Mouse (Mus musculus) stomach, embryonic 16.5 days (tissue): ENCODE measurements around the gene Psmc3. TPM values are rescaled to one million over a fixed set of nuclear protein-coding genes. Genes with fewer than 3 reads are reported as not detected.
"Not testable (repeated sequence)": the region's sequence is repeated elsewhere in the genome, so short reads cannot be mapped to it uniquely, and the experiment has no call there.

ENCODE experiments used
- ATAC-seq: fragments of 200-750 bp; cut with Nextera tagmentation; 2 replicates; pipeline ENCODE4 v1.8.0; 2017; ENCODE audit warnings: moderate number of reproducible peaks, moderate TSS enrichment; ENCODE audit not compliant: insufficient read depth, low FRiP score
- H3K27ac ChIP-seq: fragments of 300-500 bp; sonication (generic); 2 replicates; pipeline ENCODE4 v1.5.1; 2014; ENCODE audit warnings: low read length
- H3K27me3 ChIP-seq: fragments of 300-500 bp; sonication (generic); 2 replicates; pipeline ENCODE4 v1.6.1; 2014; ENCODE audit warnings: low read length, control low read depth, mixed read lengths; ENCODE audit not compliant: control insufficient read depth, insufficient read depth
- H3K36me3 ChIP-seq: fragments of 300-500 bp; sonication (generic); 2 replicates; pipeline ENCODE4 v1.6.1; 2014; ENCODE audit warnings: low read length; ENCODE audit not compliant: control insufficient read depth, insufficient read depth
- H3K4me1 ChIP-seq: fragments of 300-500 bp; sonication (generic); 2 replicates; pipeline ENCODE4 v1.6.1; 2014; ENCODE audit warnings: low read length, control low read depth, mixed read lengths; ENCODE audit not compliant: control insufficient read depth, insufficient read depth
- H3K4me2 ChIP-seq: fragments of 300-500 bp; sonication (generic); 2 replicates; pipeline ENCODE4 v1.6.1; 2014; ENCODE audit warnings: low read depth, low read length, mixed read lengths
- H3K4me3 ChIP-seq: fragments of 300-500 bp; sonication (generic); replicated peaks from 2 replicates; pipeline ENCODE4 v1.5.1; 2014; ENCODE audit warnings: mild to moderate bottlenecking, low read length
- H3K9ac ChIP-seq: fragments of 300-500 bp; sonication (generic); 2 replicates; pipeline ENCODE4 v1.6.1; 2014; ENCODE audit warnings: low read length
- H3K9me3 ChIP-seq: fragments of 300-500 bp; sonication (generic); replicated peaks from 2 replicates; pipeline ENCODE4 v1.6.1; 2016; ENCODE audit warnings: low read length, control low read depth; ENCODE audit not compliant: control insufficient read depth
- WGBS: fragments of 180-500 bp; shearing (Covaris S2); extraction: QIAGEN DNeasy Blood & Tissue Kit; methylation state at CpG from one replicate; pipeline ENCODE4 v1.1.7; 2014; 5-methylcytosine and 5-hydroxymethylcytosine counted together
- polyA plus RNA-seq: library from polyadenylated mRNA; unstranded; fragments of >200 nt; fragmentation: Nextera tagmentation; extraction: Ambion mirVana; gene quantifications from 2 replicates; pipeline ENCODE4 v1.2.1, GENCODE M21; 2015

The Psmc3 gene
- polyA plus RNA-seq, 1 experiment from 2014 or later = 264 TPM

- Histone ChIP-seq H3K9ac (peak overlapping the region; percentile 29; the same call in 1 of the 2 replicates), H3K4me1 (no peaks in the 10 kb centered on the region), H3K4me3 (peak overlapping the region; percentile 22), H3K9me3 (no peaks in the 10 kb centered on the region), H3K4me2 (no peak overlapping the region), H3K36me3 (no peaks in the 10 kb centered on the region), H3K27me3 (no peaks in the 10 kb centered on the region), H3K27ac (no peak overlapping the region; the same call in 1 of the 2 replicates)
- WGBS = 63% methylated on average over 14 of the region's 14 CpGs
- peak; percentile 35; the same call in 1 of the 2 replicates for ATAC-seq
Observed at GRCm38 (mm10) chr2:91096524-91096923, 42.7 kb downstream of the Psmc3 start.

GRCm38 (mm10) chr2:91097015-91097414 lies 43.2 kb downstream of the Psmc3 start:
- H3K4me3 ChIP-seq = peak overlapping the region; percentile 22
- H3K27ac ChIP-seq = no peak overlapping the region; the same call in 1 of the 2 replicates
- H3K4me2 ChIP-seq = no peak overlapping the region
- H3K9me3 ChIP-seq = no peaks in the 10 kb centered on the region
- no peaks in the 10 kb centered on the region for H3K4me1 ChIP-seq
- H3K9ac ChIP-seq = peak overlapping the region; percentile 29; the same call in 1 of the 2 replicates
- H3K36me3 ChIP-seq = no peaks in the 10 kb centered on the region
- no peak for ATAC-seq
- 85% methylated on average over 10 of the region's 10 CpGs for WGBS
- H3K27me3 ChIP-seq = no peaks in the 10 kb centered on the region

GRCm38 (mm10) chr2:91098156-91098555 lies 44.3 kb downstream of the Psmc3 start:
- Histone ChIP-seq H3K27ac (no peak overlapping the region), H3K4me1 (no peaks in the 10 kb centered on the region), H3K9me3 (no peaks in the 10 kb centered on the region), H3K27me3 (no peaks in the 10 kb centered on the region), H3K4me2 (no peak overlapping the region), H3K9ac (no peak overlapping the region), H3K4me3 (peak overlapping the region; percentile 22; the same call in 1 of the 2 replicates), H3K36me3 (no peaks in the 10 kb centered on the region)
- WGBS = 76% methylated on average over 2 of the region's 2 CpGs
- ATAC-seq = no peak

GRCm38 (mm10) chr2:91101124-91101740 lies 47.4 kb downstream of the Psmc3 start:
- H3K36me3 ChIP-seq = no peaks in the 10 kb centered on the region
- WGBS = 7% methylated on average over 7 of the region's 7 CpGs
- H3K4me2 ChIP-seq = 0 out of 2 replicates have a peak overlapping the region, but pooled peaks have one; percentile 2
- peak overlapping the region; percentile 48 for H3K9ac ChIP-seq
- ATAC-seq = peak; percentile 88
- H3K27me3 ChIP-seq = no peaks in the 10 kb centered on the region
- no peak overlapping the region for H3K27ac ChIP-seq
- no peak overlapping the region for H3K4me3 ChIP-seq
- no peaks in the 10 kb centered on the region for H3K9me3 ChIP-seq
- no peaks in the 10 kb centered on the region for H3K4me1 ChIP-seq

GRCm38 (mm10) chr2:91108156-91108555 lies 54.3 kb downstream of the Psmc3 start:
- WGBS = 79% methylated on average over 3 of the region's 3 CpGs
- Histone ChIP-seq H3K4me1 (no peaks in the 10 kb centered on the region), H3K27ac (no peak overlapping the region), H3K36me3 (no peaks in the 10 kb centered on the region), H3K9ac (no peak overlapping the region), H3K4me3 (no peak overlapping the region), H3K4me2 (no peak overlapping the region), H3K9me3 (no peaks in the 10 kb centered on the region), H3K27me3 (no peaks in the 10 kb centered on the region)
- ATAC-seq = no peak

- no peaks in the 10 kb centered on the region for H3K9me3 ChIP-seq
- no peak overlapping the region for H3K4me3 ChIP-seq
- no peak for ATAC-seq
- 83% methylated on average over 5 of the region's 5 CpGs for WGBS
- H3K27me3 ChIP-seq = no peaks in the 10 kb centered on the region
- H3K36me3 ChIP-seq = no peaks in the 10 kb centered on the region
- no peak overlapping the region for H3K27ac ChIP-seq
- no peak overlapping the region for H3K4me2 ChIP-seq
- no peaks in the 10 kb centered on the region for H3K4me1 ChIP-seq
- no peak overlapping the region for H3K9ac ChIP-seq
Observed at GRCm38 (mm10) chr2:91109241-91109640, 55.4 kb downstream of the Psmc3 start.

GRCm38 (mm10) chr2:91109807-91110385 lies 56.1 kb downstream of the Psmc3 start:
- H3K36me3 ChIP-seq = no peaks in the 10 kb centered on the region

GRCm38 (mm10) chr2:91110429-91110828 lies 56.6 kb downstream of the Psmc3 start:
- H3K27ac ChIP-seq = no peak overlapping the region
- no peaks in the 10 kb centered on the region for H3K4me1 ChIP-seq
- WGBS = 74% methylated on average over 6 of the region's 6 CpGs
- no peaks in the 10 kb centered on the region for H3K36me3 ChIP-seq
- no peak overlapping the region for H3K9ac ChIP-seq
- no peak for ATAC-seq
- H3K4me3 ChIP-seq = no peak overlapping the region
- H3K4me2 ChIP-seq = no peak overlapping the region
- H3K27me3 ChIP-seq = no peaks in the 10 kb centered on the region
- H3K9me3 ChIP-seq = no peaks in the 10 kb centered on the region

More at GRCm38 (mm10) chr2:91109807-91110385, 56.1 kb downstream of the Psmc3 start:
- no peak overlapping the region for H3K4me3 ChIP-seq
- H3K4me1 ChIP-seq = no peaks in the 10 kb centered on the region
- no peak for ATAC-seq
- H3K9me3 ChIP-seq = no peaks in the 10 kb centered on the region
- no peak overlapping the region for H3K9ac ChIP-seq
- no peak overlapping the region for H3K27ac ChIP-seq
- no peaks in the 10 kb centered on the region for H3K27me3 ChIP-seq
- H3K4me2 ChIP-seq = no peak overlapping the region
- 84% methylated on average over 5 of the region's 5 CpGs for WGBS

GRCm38 (mm10) chr2:91111832-91112231 lies 58.0 kb downstream of the Psmc3 start:
- H3K27ac ChIP-seq, H3K36me3 ChIP-seq, H3K4me2 ChIP-seq, ATAC-seq, H3K9me3 ChIP-seq, H3K9ac ChIP-seq, H3K4me3 ChIP-seq, H3K27me3 ChIP-seq, H3K4me1 ChIP-seq: not testable (repeated sequence)
- 85% methylated on average over 3 of the region's 3 CpGs for WGBS
